Mouse (Mus musculus) lung, embryonic 14.5 days (tissue): ENCODE measurements around the gene Mef2c. TPM values are rescaled to one million over a fixed set of nuclear protein-coding genes. Genes with fewer than 3 reads are reported as not detected.

ENCODE experiments used
- ATAC-seq: fragments of 200-750 bp; cut with Nextera tagmentation; 2 replicates; pipeline ENCODE4 v1.8.0; 2017; ENCODE audit warnings: mild to moderate bottlenecking, moderate TSS enrichment, moderate library complexity; ENCODE audit not compliant: insufficient read depth
- DNase-seq: peaks from one replicate; pipeline ENCODE4 v3.0.0-alpha.2; 2015
- H3K27ac ChIP-seq: fragments of 300-500 bp; sonication (generic); 2 replicates; pipeline ENCODE4 v1.5.1; 2014; ENCODE audit warnings: low read depth, mild to moderate bottlenecking, moderate library complexity
- H3K27me3 ChIP-seq: fragments of 300-500 bp; sonication (generic); 2 replicates; pipeline ENCODE4 v1.6.1; 2014; ENCODE audit warnings: low read length, control low read depth; ENCODE audit not compliant: insufficient read depth
- H3K36me3 ChIP-seq: fragments of 300-500 bp; sonication (generic); 2 replicates; pipeline ENCODE4 v1.6.1; 2014; ENCODE audit warnings: control low read depth; ENCODE audit not compliant: insufficient read depth
- H3K4me1 ChIP-seq: fragments of 300-500 bp; sonication (generic); 2 replicates; pipeline ENCODE4 v1.6.1; 2014; ENCODE audit warnings: antibody characterized with exemption, control low read depth; ENCODE audit not compliant: insufficient read depth
- H3K4me2 ChIP-seq: fragments of 300-500 bp; sonication (generic); 2 replicates; pipeline ENCODE4 v1.6.1; 2014; ENCODE audit warnings: mild to moderate bottlenecking
- H3K4me3 ChIP-seq: fragments of 300-500 bp; sonication (generic); 2 replicates; pipeline ENCODE4 v1.5.1; 2014; ENCODE audit warnings: low read depth, low read length
- H3K9ac ChIP-seq: fragments of 300-500 bp; sonication (generic); 2 replicates; pipeline ENCODE4 v1.6.1; 2014
- H3K9me3 ChIP-seq: fragments of 300-500 bp; sonication (generic); 2 replicates; pipeline ENCODE4 v1.6.1; 2016; ENCODE audit warnings: low read depth, low read length, control low read depth
- CTCF ChIP-seq: IDR thresholded peaks from 2 replicates; pipeline ENCODE4 v1.5.1; 2016; ENCODE audit warnings: antibody characterized with exemption, low read depth
- WGBS: fragments of 180-500 bp; shearing (Covaris S2); extraction: QIAGEN DNeasy Blood & Tissue Kit; methylation state at CpG from one replicate; pipeline ENCODE4 v1.1.7; 2014; 5-methylcytosine and 5-hydroxymethylcytosine counted together
- polyA plus RNA-seq: library from polyadenylated mRNA; unstranded; fragments of >200 nt; fragmentation: Nextera tagmentation; extraction: Ambion mirVana; gene quantifications from 2 replicates; pipeline ENCODE4 v1.2.1, GENCODE M21; 2014

The Mef2c gene
- polyA plus RNA-seq, 1 experiment from 2014 or later: 55.9 TPM

DNA sequence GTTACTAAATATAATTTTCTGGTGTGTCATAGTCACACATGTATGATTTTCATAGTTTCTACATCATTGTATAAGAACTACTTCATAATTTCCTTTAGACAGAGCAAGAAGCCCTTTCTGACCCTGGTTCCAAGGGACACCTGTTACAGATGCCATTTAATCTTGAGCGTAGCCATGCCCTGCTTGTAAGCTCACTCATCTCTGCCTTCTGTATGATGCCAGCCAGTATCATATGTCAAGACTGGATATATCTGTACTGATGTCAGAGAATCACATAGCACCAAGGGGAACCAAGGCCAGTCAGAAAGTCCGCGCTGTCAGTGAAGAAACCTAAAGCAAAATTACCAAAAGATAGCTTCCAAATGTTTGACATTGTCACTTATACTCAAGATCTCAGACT lies 133.8 kb downstream of the Mef2c start:
- H3K4me3 ChIP-seq: no peak overlapping the region
- no peaks in the 10 kb centered on the region for H3K36me3 ChIP-seq
- DNase-seq (no peak), ATAC-seq (no peak)
- no peak overlapping the region for H3K4me2 ChIP-seq
- no peaks in the 10 kb centered on the region for H3K4me1 ChIP-seq
- no peaks in the 10 kb centered on the region for H3K27me3 ChIP-seq
- H3K9me3 ChIP-seq: no peaks in the 10 kb centered on the region
- WGBS: 92% methylated on average over 3 of the region's 3 CpGs
- no peak overlapping the region for H3K27ac ChIP-seq
- H3K9ac ChIP-seq: no peak overlapping the region
- no peak for TF ChIP-seq CTCF

DNA sequence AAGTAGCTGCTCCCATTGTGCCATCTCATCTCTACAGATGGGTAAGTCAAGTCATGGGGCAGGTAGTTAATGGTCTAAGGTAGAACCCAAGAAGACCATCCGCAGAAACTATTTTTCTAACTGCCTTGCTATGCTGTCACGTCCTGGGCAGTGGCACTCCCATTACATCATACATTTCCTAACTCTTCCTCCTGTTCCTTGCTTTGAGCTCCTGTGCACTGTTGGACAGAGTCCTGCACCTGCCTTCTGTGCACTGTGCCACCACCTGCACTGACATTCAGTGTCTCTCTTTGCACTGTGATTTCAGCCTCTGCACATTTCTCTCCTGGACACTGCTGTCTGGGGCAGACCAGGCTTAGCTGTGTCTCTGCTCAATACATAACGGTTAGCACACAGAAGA lies 134.9 kb downstream of the Mef2c start:
- Histone ChIP-seq H3K36me3 (no peaks in the 10 kb centered on the region), H3K9me3 (no peaks in the 10 kb centered on the region), H3K27ac (no peak overlapping the region), H3K4me2 (no peak overlapping the region), H3K4me3 (no peak overlapping the region), H3K4me1 (no peaks in the 10 kb centered on the region), H3K27me3 (no peaks in the 10 kb centered on the region), H3K9ac (no peak overlapping the region)
- DNase-seq (no peak), ATAC-seq (no peak)
- 83% methylated on average over 3 of the region's 3 CpGs for WGBS
- TF ChIP-seq CTCF: no peak

DNA sequence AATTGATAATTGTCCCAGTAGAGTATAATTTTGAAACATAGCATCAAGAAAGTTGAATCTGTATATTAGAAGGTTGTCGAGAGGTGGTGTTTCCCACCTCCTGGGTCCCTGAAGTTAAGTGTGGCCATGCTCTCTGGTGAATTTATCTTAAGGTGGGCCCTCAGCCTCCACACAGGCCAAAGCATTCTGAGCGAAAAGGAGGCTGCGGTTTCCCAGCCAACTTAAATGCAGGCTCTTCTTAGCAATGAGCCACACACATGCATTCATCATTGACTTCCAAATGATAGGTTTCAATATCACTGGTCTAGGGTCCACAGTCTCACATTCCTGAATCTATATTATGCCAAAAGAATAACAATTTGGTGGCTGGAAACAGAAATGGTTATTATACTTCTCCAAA lies 145.2 kb downstream of the Mef2c start:
- TF ChIP-seq CTCF: no peak
- 69% methylated on average over 3 of the region's 3 CpGs for WGBS
- DNase-seq (no peak), ATAC-seq (no peak)
- no peak overlapping the region for H3K27ac ChIP-seq
- H3K4me1 ChIP-seq: no peaks in the 10 kb centered on the region
- no peaks in the 10 kb centered on the region for H3K27me3 ChIP-seq
- H3K4me3 ChIP-seq: no peak overlapping the region
- no peak overlapping the region for H3K9ac ChIP-seq
- H3K36me3 ChIP-seq: no peaks in the 10 kb centered on the region
- H3K4me2 ChIP-seq: no peak overlapping the region
- H3K9me3 ChIP-seq: no peaks in the 10 kb centered on the region

DNA sequence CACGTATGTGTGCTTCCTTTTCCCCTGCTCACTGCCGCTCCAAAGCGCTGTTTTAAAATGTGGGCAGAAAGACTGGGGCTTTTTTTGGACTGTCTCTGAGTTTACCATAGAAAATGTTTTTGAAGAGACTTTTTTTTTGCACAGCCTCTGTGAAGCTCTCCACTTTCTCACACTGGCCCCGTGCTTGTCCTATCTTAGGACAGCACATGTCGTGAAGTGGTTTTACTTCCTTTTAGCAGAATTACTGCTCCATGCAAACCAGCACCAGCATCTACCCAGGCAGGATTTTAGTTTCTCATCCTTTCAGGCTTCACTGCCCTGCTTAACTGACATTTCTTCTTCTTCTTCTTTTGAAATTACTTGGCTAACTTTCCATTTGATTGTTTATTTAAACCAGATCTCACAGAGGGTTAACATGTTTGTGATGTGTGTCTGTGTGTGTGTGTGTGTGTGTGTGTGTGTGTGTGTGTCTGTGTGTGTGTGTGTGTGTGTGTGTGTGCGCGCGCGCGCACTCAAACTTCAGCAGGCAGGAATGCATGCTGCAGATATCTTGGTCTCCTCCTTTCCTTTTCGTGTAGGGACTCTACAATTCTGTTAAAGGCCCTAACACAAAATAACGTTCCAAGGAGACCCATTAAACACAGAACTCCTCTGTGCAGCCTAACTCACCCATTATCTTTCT lies 146.1 kb downstream of the Mef2c start:
- WGBS: 63% methylated on average over 12 of the region's 12 CpGs
- no peaks in the 10 kb centered on the region for H3K36me3 ChIP-seq
- H3K9me3 ChIP-seq: no peaks in the 10 kb centered on the region
- peak; percentile 33 for DNase-seq
- H3K4me2 ChIP-seq: no peak overlapping the region
- H3K4me1 ChIP-seq: no peaks in the 10 kb centered on the region
- no peak overlapping the region for H3K27ac ChIP-seq
- H3K4me3 ChIP-seq: no peak overlapping the region
- peak; percentile 62; the same call in 1 of the 2 replicates for ATAC-seq
- H3K27me3 ChIP-seq: no peaks in the 10 kb centered on the region
- no peak overlapping the region for H3K9ac ChIP-seq
- TF ChIP-seq CTCF: no peak

- no peaks in the 10 kb centered on the region for H3K4me1 ChIP-seq
- WGBS: 87% methylated on average over 3 of the region's 3 CpGs
- DNase-seq: no peak
- no peak overlapping the region for H3K27ac ChIP-seq
- H3K36me3 ChIP-seq: 0 out of 2 replicates have a peak, but pooled peaks cover 2% of the 10 kb centered on the region
- no peaks in the 10 kb centered on the region for H3K27me3 ChIP-seq
- H3K9ac ChIP-seq: no peak overlapping the region
- H3K4me3 ChIP-seq: no peak overlapping the region
- no peak for ATAC-seq
- no peak for TF ChIP-seq CTCF
- H3K9me3 ChIP-seq: no peaks in the 10 kb centered on the region
- no peak overlapping the region for H3K4me2 ChIP-seq
Measured at GRCm38 (mm10) chr13:83650807-83651206, 147.0 kb downstream of the Mef2c start.

- TF ChIP-seq CTCF: no peak
- Histone ChIP-seq H3K36me3 (0 out of 2 replicates have a peak, but pooled peaks cover 6% of the 10 kb centered on the region), H3K27ac (no peak overlapping the region), H3K4me1 (no peaks in the 10 kb centered on the region), H3K9me3 (no peaks in the 10 kb centered on the region), H3K9ac (no peak overlapping the region), H3K27me3 (no peaks in the 10 kb centered on the region), H3K4me3 (no peak overlapping the region), H3K4me2 (no peak overlapping the region)
- no peak for DNase-seq
- ATAC-seq: no peak
- WGBS: 77% methylated on average over 7 of the region's 7 CpGs
Measured at GRCm38 (mm10) chr13:83651941-83652548, 148.2 kb downstream of the Mef2c start.

DNA sequence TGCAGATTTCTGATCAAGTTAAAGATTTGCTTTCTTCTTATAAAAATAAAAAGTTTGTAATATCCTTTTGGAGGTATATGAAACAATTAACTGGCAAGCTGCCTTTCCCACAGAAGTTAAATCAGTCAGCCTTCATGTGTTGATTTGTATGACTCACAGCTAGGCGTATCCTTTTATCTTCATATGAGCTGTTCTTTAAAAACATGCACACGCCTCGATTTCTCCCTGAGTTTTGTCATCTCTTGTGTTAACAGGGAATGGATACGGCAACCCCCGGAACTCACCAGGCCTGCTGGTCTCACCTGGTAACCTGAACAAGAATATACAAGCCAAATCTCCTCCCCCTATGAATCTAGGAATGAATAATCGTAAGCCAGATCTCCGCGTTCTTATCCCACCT lies 148.7 kb downstream of the Mef2c start:
- H3K36me3 ChIP-seq: 0 out of 2 replicates have a peak, but pooled peaks cover 6% of the 10 kb centered on the region
- no peak overlapping the region for H3K4me2 ChIP-seq
- DNase-seq (no peak), ATAC-seq (no peak)
- no peak for TF ChIP-seq CTCF
- no peak overlapping the region for H3K9ac ChIP-seq
- H3K4me3 ChIP-seq: no peak overlapping the region
- 79% methylated on average over 8 of the region's 8 CpGs for WGBS
- H3K4me1 ChIP-seq: no peaks in the 10 kb centered on the region
- H3K27ac ChIP-seq: no peak overlapping the region
- no peaks in the 10 kb centered on the region for H3K9me3 ChIP-seq
- no peaks in the 10 kb centered on the region for H3K27me3 ChIP-seq
